In genomic region chr12:15757351-15757750, GRCm38 (mm10) we compare ENCODE assay signal across 12 mouse cellular contexts.
"Had no signal": no experiment of that assay in that cellular context is flagged by ENCODE, and none has a peak within 500 bp of the region (broad histone marks: within the 10 kb centered on the region; RNA-seq: fewer than 3 reads in every experiment).

No protein-coding gene starts in this region.

- H3K4me1 ChIP-seq: liver, embryonic 13.5 days had no signal

- H3K27ac ChIP-seq: kidney, postnatal 0 days; liver, embryonic 13.5 days; stomach, postnatal 0 days had no signal

- H3K27me3 ChIP-seq: liver, embryonic 13.5 days had no signal

- ATAC-seq: intestine, postnatal 0 days had no signal

- H3K9ac ChIP-seq: liver, embryonic 13.5 days had no signal

- H3K4me3 ChIP-seq: liver, embryonic 13.5 days had no signal

- H3K4me2 ChIP-seq: liver, embryonic 13.5 days; midbrain, embryonic 11.5 days had no signal

- DNase-seq: kidney, adult 2 months; kidney, postnatal 25 days; liver, embryonic 13.5 days; lung, adult 2 months; lung, postnatal 14 days; lung, postnatal 4 days; midbrain, embryonic 14.5 days; thymus, postnatal 25 days had no signal

- H3K9me3 ChIP-seq: liver, embryonic 13.5 days had no signal

- H3K36me3 ChIP-seq: liver, embryonic 13.5 days had no signal
